Comparison of ENCODE assay signal across 25 mouse cellular contexts in genomic region chr6:52608121-52608520, GRCm38 (mm10). TPM values are rescaled to one million over a fixed set of nuclear protein-coding genes. Genes with fewer than 3 reads are reported as not detected.
A peak's percentile ranks its signal among the peaks of the same experiment; 100 is the strongest.
DNase-seq lines count a peak whose midpoint lies in the region; ATAC-seq and TF ChIP-seq lines count a peak whose summit lies in the region.
"Had no signal": no experiment of that assay in that cellular context is flagged by ENCODE, and none has a peak within 500 bp of the region (broad histone marks: within the 10 kb centered on the region; RNA-seq: fewer than 3 reads in every experiment).

No protein-coding gene starts in this region.

- H3K9ac ChIP-seq in midbrain, embryonic 16.5 days (ENCODE audit: low read depth, low read length), result no peak overlapping the region
- H3K9ac ChIP-seq: embryonic facial prominence, embryonic 12.5 days; embryonic facial prominence, embryonic 15.5 days; forebrain, embryonic 12.5 days; forebrain, embryonic 15.5 days; heart, embryonic 13.5 days had no signal

- H3K36me3 ChIP-seq in testis, adult 2 months (ENCODE audit: control insufficient read depth, insufficient read depth, low read length), result no peaks in the 10 kb centered on the region
- H3K36me3 ChIP-seq in midbrain, embryonic 16.5 days (ENCODE audit: control insufficient read depth, insufficient read depth, low read length), result no peaks in the 10 kb centered on the region
- H3K36me3 ChIP-seq: embryonic facial prominence, embryonic 12.5 days; forebrain, embryonic 12.5 days; forebrain, embryonic 15.5 days had no signal

- no peak for TF ChIP-seq POLR2A in testis, adult 2 months (IDR thresholded peaks at IDR 0.05; ENCODE audit: control insufficient read depth, low read depth, low read length)

- 95% methylated on average over 4 of the region's 4 CpGs for WGBS in midbrain, embryonic 16.5 days

- no peaks in the 10 kb centered on the region for H3K27me3 ChIP-seq in testis, adult 2 months (ENCODE audit: control insufficient read depth, insufficient read depth, low read length)
- no peaks in the 10 kb centered on the region for H3K27me3 ChIP-seq in midbrain, embryonic 16.5 days (ENCODE audit: control insufficient read depth, insufficient read depth, low read depth, low read length)
- H3K27me3 ChIP-seq: embryonic facial prominence, embryonic 12.5 days; embryonic facial prominence, embryonic 15.5 days; forebrain, embryonic 12.5 days; forebrain, embryonic 15.5 days; heart, embryonic 13.5 days had no signal

- H3K4me2 ChIP-seq in midbrain, embryonic 16.5 days (ENCODE audit: low read length), result no peak overlapping the region
- H3K4me2 ChIP-seq: embryonic facial prominence, embryonic 12.5 days; embryonic facial prominence, embryonic 15.5 days; forebrain, embryonic 12.5 days; forebrain, embryonic 15.5 days; heart, embryonic 13.5 days had no signal

- no peak for TF ChIP-seq CTCF in testis, adult 2 months (IDR thresholded peaks at IDR 0.05; ENCODE audit: control insufficient read depth, insufficient read depth, insufficient replicate concordance, low read depth, low read length)

- ATAC-seq in monocyte, adult 5-6 weeks (replicated peaks; ENCODE audit: insufficient number of reproducible peaks, low FRiP score, low TSS enrichment, poor library complexity, severe bottlenecking), result no peak
- no peak for ATAC-seq in midbrain, embryonic 16.5 days
- ATAC-seq: CD4-positive, CD25-positive, alpha-beta regulatory T cell, adult 4 months; forebrain, embryonic 15.5 days had no signal

- H3K4me3 ChIP-seq in testis, adult 2 months (ENCODE audit: control insufficient read depth, low read depth, low read length), result peak overlapping the region; percentile 59; the same call in 1 of the 2 replicates
- no peak overlapping the region for H3K4me3 ChIP-seq in midbrain, embryonic 16.5 days (ENCODE audit: low read depth, low read length)
- H3K4me3 ChIP-seq: embryonic facial prominence, embryonic 12.5 days; embryonic facial prominence, embryonic 15.5 days; forebrain, embryonic 12.5 days; forebrain, embryonic 15.5 days; heart, adult 2 months; heart, embryonic 10.5 days; heart, embryonic 13.5 days had no signal

- DNase-seq in kidney, adult 8-10 months, result peak; percentile 51 to 64
- DNase-seq in kidney, adult 18-20 months, result no peak
- no peak for DNase-seq in testis, postnatal 10 days (ENCODE audit: low spot score)
- DNase-seq in kidney, postnatal 14 days, result peak; percentile 46
- DNase-seq in yolk sac, embryonic 10.5 days (ENCODE audit: low spot score), result peak; percentile 6
- DNase-seq: adrenal gland, adult 2 months; adrenal gland, postnatal 14 days; cerebellum, adult 11 months; cerebellum, adult 2 months; cerebellum, adult 9-11 months; cerebellum, postnatal 25 days; gastrocnemius, postnatal 25 days; heart, adult 2 months; heart, postnatal 14 days; heart, postnatal 4 days had no signal

- H3K27ac ChIP-seq in testis, adult 2 months (ENCODE audit: control insufficient read depth, insufficient read depth, low read depth, low read length), result no peak overlapping the region
- no peak overlapping the region for H3K27ac ChIP-seq in midbrain, embryonic 16.5 days (ENCODE audit: low read length)
- H3K27ac ChIP-seq: embryonic facial prominence, embryonic 12.5 days; embryonic facial prominence, embryonic 15.5 days; forebrain, embryonic 12.5 days; forebrain, embryonic 15.5 days; heart, adult 2 months; heart, embryonic 10.5 days; heart, embryonic 13.5 days had no signal

- no peaks in the 10 kb centered on the region for H3K4me1 ChIP-seq in testis, adult 2 months (ENCODE audit: control insufficient read depth, insufficient read depth, low read length)
- no peaks in the 10 kb centered on the region for H3K4me1 ChIP-seq in midbrain, embryonic 16.5 days (ENCODE audit: control insufficient read depth, insufficient read depth, low read length)
- H3K4me1 ChIP-seq: embryonic facial prominence, embryonic 12.5 days; embryonic facial prominence, embryonic 15.5 days; forebrain, embryonic 12.5 days; forebrain, embryonic 15.5 days; heart, embryonic 10.5 days had no signal

- no peaks in the 10 kb centered on the region for H3K9me3 ChIP-seq in midbrain, embryonic 16.5 days (replicated peaks; ENCODE audit: control insufficient read depth, low read length, poor library complexity, severe bottlenecking)
- H3K9me3 ChIP-seq: embryonic facial prominence, embryonic 12.5 days; embryonic facial prominence, embryonic 15.5 days; forebrain, embryonic 12.5 days; forebrain, embryonic 15.5 days; heart, embryonic 10.5 days; heart, embryonic 13.5 days had no signal

RNA-seq across cellular contexts. Expression of gene Hibadh, which starts 32.1 kb away (rescaled TPM):
- 22.1 and 23.8 TPM in 2 replicates for polyA plus RNA-seq in testis, adult 2 months (2012; rRNA removed)
- 26.2 to 37.9 TPM (median 30.1 TPM) in 3 replicates for total RNA-seq in monocyte, adult 5-6 weeks (2017)
- 58.4 and 64.7 TPM in 2 replicates for polyA plus RNA-seq in midbrain, embryonic 16.5 days (2015; fragmentation: Nextera tagmentation; extraction: Ambion mirVana)

Comparison
In these comparisons a context has a peak if more than half of its experiments do, and no peak if none do; other contexts are left out.
1. DNase-seq: peak in kidney, adult 8-10 months (2 of 2), kidney, postnatal 14 days (single experiment) and yolk sac, embryonic 10.5 days (single experiment); none in kidney, adult 18-20 months (single experiment) and testis, postnatal 10 days (single experiment).